Mouse (Mus musculus) right cerebral cortex, adult 2 months (tissue): ENCODE data around the gene Wdhd1.

Source experiments
- DNase-seq, 2 experiments: peaks; one replicate each; pipeline ENCODE4 v3.0.0; 2021 to 2022; ENCODE audit warnings: low spot score in 2 of 2

Wdhd1 gene

DNA sequence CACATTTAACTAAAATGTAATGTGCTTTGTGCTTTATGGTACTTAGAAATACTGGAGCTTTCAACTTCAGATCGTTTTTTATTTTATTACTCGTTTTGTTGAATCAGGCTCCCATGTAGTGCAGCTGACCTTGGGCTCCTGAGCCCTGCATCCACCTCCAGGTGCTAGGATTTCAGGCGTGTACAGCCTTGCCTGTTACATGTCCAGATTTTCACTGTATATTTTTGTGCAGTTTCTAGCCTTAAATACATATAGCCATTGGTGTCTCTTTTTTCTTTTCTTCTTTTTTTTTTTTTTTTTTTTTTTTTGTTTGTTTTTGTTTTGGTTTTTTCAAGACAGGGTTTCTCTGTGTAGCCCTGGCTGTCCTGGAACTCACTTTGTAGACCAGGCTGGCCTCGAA lies 4.9 kb upstream of the Wdhd1 start:
- DNase-seq, result no peak

DNA sequence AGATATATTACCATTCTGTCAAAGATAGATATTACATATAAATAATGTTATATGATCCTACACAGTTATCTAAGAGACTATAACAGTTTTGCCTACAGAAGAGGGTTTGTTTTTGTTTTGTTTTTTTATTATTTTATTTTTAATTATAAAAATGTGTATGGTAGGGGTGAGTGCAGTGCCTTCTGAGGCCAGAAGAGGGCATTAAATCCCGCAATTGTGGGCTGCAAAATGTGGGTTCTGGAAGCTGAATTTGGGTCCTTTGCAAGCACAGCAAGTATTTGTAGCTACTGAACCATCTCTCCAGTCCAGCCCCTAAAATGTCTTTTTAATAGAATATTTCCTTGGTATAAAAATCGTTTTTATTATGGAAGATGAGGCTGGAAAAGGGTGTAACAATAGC lies 2.4 kb upstream of the Wdhd1 start:
- DNase-seq, result no peak

DNA sequence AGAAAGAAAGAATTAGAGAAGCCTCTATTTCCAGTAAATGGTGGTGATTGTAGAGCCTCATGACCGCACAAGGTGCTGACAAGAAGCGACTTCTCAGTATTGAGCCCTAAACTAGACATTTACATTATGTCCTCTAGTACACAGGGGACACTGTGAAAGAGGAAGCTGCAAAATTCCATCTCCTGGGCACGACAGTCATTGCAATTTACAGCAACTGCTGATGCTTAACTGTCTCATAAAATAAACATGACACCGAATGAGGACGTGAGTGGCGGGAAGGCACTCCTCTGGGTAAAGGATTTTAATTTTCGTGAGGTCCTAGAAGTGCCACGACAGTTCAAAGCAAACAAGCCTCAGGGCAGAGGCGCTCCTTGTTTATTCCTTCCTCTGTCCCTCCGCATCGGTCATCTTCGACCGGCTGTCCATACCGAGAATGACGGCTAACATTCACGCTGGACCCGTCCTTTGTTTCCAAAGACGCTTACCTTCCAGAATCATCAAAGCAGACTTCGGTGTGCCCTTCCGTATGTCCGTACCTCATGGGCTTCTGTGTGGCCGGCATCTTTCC lies 537 bp downstream of the Wdhd1 start:
- peak in 1 of 2 experiments; percentile 27 for DNase-seq

DNA sequence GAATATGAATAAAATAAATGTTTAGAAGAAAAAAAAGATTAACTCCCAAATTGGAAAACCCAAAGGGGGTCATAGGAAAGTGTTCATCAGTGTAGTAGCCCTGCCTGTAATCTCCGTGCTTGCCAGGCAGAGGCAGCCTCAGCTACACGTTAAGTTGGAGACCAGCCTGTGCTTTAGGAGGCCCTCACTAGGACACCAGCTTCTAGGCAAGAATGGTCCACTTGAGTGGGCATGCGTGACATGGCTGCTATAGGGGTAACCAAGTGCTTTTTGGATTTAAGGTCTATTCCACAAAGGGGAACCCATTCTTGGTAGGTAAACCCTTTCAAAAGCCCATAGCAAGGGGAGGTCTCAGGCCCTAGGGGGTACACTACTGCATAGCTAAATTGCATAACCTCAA lies 1.2 kb downstream of the Wdhd1 start:
- DNase-seq, result no peak

DNA sequence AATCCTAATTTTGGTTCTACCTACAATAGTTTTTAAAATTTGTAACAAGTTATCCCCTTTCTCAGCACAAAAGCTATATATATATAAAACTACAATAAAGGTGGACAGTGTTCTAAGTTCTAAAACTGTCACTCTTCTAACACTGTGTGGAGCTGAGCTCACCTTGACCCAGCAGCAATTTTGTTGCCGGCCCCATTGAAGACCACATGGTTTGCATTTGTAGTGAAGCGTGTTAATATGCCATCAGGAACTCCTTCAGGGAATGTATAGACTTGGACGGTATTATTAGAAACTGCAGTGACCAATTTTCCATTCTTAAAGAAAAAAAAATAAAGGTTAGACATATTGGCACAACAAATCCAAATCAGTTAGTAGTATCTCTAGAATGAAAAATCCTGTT lies 2.9 kb downstream of the Wdhd1 start:
- no peak for DNase-seq

DNA sequence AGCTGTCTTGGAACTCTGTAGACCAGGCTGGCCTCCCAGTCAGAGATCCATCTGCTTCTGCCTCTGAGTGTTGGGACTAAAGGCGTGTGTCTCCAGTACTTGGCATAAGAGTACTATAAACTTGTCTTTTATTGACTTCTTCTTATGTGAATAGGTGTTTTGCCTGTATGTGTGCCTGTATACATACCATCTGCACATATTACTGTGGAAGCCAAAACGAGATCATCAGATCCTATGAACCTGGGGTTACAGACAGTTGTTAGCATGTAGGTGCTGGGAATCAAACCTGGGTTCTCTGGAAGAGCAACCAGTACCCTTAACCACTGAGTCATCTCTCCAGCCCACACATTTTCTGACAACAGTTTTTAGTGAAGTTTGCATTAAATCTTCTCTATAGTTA lies 7.0 kb downstream of the Wdhd1 start:
- no peak for DNase-seq

DNA sequence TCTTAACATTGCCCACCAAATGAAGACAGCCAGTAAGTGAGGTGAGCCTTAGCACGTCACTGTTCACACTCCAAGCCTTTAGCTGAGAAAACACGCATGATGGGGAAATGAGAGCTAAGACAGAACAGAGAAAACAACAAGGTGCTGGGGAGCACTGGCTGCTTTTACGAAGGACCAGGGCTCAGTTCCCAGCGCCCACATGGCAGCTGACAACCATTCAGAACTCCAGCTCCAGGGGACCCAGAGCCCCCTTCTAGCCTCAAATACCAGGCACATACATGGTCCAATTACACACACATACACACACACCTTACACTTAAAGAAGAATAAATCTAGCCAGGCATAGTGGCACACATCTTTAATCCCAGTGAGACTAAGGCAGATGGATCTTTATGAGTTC lies 7.6 kb downstream of the Wdhd1 start:
- DNase-seq, result no peak

DNA sequence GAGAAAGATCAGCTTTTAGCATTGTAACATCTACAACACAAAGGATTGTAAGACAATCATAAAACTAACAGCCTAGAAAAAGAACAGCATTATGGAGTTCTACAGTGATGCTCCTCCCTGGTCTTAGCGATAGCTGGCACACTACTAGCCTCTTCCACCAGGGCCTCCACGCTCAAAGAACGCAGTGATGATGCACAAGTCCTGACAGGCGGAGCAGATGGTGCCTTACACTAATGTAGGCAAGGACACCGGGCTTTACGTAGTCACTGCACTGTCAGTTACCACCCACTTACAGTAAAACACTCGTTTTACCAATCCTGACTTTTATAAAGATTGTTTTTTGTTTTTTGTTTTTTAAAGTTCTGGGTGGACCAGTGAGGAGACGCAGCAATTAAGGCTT lies 10.8 kb downstream of the Wdhd1 start:
- no peak for DNase-seq

DNA sequence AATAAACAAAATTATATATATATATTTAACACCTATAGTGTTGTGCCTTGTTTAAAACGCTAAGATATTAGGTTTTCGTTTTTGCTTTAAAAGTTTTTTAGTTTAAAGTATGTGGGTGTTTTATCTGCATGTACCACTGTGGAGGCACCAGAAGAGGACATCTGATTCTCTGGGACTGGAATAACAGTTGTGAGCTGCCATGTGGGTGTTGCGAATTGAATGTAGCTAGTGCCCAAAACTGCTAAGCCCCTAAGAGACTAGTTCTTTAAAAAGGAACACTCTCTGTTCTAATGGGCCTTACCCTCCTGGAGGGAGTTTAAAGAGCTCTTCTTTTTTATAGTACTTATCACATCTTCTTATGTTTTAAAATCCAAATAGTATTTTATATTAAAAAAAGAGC lies 11.8 kb downstream of the Wdhd1 start:
- peak; percentile 26 to 49 for DNase-seq

DNA sequence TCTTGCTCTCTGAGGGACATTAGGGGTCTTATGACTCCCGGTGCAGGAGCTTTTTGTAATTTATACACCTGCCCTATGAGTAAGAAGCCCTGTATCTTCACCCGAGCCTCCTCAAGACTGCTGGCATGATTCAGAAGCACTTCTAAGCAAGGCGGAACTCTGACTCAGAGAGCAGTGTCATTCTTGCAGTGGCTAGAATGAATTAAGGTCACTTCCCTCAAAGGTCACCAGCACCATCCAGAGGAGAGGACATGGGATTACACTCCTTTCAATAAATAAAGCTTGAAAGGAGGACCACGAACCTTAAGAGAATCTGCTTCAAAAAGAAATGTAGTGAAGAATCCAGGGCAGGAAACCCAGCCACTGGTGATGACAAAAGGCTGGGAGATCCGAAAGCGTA lies 26.8 kb downstream of the Wdhd1 start:
- DNase-seq, result no peak

DNA sequence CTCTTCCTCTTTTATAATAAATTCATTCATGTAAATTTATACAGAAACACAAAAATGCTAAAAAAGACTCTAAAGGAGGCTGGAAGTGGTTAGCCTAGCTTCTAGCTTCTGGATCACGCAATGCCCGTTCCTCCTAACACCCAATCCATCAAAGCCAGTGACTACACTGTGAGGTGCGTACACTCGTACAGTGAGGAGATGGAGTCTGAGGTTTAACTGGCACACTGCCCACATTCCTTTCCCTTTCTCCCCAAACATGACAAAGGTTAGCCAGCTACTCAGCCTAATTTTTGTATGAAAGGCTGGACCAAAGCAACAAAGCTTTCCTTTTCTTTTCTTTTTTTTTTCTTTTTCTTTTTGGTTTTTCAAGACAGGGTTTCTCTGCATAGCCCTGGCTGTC lies 33.9 kb downstream of the Wdhd1 start:
- no peak for DNase-seq

DNA sequence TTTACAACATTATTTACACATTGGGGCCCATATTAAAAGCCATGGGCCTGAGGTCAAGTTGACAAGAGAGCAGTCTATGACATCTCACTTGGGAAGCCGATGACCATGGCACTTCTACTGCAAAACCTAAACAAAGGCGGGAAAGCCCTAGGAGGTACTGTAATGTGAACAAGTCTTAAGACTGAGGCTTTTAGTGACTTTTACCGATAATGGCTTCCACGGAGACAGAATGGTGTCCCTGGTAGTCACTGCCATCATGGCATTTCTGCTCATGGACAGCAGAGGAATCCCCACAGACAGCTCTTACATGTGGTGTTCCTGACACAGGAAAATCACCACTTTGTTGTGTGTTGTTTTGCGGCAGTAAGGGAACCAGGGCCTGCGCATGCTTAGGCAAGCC lies 35.6 kb downstream of the Wdhd1 start:
- DNase-seq, result no peak

DNA sequence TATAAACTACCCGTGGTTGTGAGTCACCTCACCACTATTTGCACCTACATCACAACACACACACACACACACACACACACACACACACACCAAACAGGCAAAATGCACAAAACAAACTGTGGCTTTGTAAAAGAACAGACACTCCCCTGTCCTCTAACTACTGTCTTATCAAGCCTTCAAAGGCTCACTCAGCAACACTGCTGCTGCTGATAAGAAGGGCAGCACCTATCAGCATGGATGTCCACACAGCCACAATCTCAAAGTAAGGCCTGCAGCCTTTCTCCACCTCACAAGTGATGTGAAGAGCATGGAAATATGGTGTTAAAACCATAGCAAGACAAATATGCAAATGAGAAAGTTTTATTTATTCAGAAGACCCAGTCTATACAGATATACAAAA lies 36.1 kb downstream of the Wdhd1 start:
- DNase-seq, result no peak

DNA sequence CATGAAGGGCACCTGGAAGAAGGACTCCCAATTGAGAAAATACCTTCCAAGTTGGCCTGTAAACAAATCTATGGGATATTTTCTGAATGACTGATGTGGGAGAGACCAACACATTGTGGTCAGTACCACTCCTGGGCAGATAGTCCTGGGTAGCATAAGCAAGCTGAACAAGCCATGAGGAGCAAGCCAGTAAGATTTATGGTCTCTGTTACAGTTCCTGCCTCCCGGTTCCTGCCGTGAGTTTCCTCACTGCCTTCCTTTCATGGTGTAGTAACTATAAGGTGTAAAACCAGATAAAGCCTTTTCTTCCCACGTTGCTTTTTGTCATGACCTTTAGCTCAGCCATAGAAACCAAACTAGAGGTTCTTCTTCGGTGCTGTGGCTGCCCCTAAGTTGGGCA lies 39.4 kb downstream of the Wdhd1 start:
- no peak for DNase-seq

DNA sequence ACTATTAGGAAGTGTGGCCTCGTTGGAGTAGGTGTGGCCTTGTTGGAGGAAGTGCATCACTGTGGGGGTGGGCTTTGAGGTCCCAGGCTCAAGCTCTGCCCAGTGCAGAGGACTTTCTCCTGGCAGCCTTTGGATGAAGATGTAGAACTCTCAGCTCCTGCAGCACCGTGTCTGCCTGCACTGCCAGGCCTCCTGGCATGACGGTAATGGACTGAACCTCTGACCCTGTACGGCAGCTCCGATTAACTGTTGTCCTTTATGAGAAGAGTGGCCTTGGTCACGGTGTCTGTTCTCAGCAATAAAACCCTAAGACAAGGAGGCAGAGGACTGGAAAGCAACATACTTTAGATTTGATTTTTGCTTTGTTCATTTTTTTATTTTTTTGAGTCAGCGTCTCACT lies 40.2 kb downstream of the Wdhd1 start:
- DNase-seq, result no peak

DNA sequence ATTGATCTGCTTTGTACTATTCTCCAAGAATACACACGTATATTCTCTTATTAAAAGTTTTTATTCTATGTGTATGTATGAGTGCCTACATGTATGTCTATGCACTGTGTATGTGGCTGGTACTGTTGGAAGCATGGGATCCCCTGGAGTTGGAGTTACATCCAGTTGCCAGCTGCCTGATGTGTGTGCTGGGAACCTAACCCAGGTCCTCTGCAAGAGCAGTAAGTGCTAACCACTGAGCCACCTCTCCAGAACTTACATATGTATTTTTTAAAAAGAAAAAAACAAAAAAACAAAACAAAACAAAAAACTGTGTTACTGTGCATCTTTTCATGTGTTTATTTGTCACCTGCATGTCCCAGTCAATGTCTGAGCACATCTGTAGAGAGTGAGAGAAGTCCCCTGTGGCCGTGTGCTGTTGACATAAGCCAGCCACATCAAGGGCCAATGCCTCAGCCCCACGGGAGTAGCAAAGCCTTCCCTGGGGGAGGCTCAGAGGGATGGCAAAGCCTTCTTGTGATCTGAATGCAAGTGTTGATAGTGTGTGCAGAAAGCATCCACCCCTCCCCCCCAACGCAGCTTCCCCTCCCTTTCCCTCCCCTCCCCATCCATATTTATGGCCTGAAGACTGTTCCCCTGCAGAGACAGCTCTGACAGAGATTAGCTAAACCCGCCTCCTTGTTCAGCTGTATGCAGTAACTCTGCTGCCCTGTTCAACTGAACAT lies 42.0 kb downstream of the Wdhd1 start:
- DNase-seq, result no peak

DNA sequence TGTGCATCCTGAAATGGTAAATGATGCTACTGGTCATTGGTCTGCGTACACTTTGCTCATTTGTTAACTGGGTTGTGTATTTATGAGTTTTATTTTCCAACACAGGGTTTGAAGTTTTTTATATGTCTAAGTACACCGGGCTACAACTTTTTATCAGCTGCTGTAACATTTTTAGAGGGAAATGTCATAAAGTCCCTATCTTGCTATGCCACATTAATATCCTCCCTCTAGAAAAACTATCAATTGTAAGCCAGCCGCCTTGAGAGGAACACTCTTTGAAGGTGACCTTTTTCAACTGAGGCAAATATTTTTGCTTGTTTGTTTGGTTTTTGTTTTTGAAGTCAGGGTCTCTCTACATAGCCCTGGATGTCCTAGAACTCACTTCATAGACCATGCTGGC lies 42.6 kb downstream of the Wdhd1 start:
- DNase-seq, result no peak

DNA sequence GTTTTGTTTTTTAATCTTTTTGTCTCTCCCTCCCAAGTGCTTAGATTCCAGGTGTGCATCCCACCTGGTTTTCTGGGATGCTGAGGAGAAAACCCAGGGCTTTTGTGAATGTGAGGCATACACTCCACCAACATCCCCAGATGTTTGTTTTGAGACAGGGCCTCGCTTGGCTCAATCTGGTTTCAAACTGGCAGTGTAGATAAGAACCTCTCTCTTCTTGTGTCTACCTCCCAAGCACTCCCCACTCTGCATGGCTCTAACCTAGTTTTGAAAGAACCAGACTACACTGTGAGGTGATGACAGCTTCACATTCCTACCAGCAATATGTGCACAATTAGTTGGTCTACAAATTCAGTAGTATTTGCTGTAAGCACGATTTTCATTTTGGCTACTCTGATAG lies 43.1 kb downstream of the Wdhd1 start:
- no peak for DNase-seq

DNA sequence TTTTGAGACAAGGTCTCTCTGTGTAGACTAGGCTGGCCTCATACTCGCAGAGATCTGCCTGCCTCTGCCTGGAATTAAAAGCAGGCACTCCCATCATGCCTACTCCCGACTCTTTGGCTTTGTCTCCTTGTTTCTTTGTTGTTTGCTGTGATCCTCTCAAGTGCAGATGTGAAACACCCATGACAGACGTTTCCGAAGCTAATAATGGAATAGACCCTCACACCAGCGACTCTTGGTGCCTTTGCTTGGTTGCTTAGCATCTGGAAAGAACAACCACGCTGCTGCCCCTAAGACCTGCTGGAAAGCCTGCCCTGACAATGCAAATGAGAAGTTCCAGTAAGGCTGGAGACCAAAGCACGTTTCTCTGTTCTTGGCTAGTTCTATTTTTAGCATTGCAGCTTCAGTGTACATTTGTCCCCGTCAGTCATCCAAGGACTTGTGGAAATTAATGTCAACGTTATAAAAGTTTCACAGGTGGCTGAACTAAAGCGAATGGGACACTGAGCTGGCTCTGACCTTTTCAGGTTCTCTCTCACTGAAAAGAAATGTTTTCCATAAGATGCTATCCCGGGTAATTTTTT lies 46.8 kb downstream of the Wdhd1 start:
- DNase-seq, result no peak

DNA sequence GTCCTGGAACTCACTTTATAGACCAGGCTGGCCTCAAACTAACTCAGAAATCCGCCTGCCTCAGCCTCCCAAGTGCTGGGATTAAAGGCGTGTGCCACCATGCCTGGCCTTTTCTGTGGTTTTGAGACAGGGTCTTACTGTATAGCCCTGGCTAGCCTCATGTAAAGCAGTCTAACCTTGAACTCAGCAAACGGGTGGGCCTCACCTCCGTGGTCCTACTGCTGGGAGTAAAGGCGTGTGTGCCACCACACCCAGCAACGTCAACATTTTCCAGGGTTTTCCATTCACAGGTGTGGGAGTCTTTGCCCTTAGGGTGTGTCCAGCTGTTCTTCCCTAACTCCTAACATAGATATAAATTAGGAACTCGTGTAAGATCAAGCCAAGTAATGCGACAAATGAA lies 50.7 kb downstream of the Wdhd1 start:
- no peak for DNase-seq

DNA sequence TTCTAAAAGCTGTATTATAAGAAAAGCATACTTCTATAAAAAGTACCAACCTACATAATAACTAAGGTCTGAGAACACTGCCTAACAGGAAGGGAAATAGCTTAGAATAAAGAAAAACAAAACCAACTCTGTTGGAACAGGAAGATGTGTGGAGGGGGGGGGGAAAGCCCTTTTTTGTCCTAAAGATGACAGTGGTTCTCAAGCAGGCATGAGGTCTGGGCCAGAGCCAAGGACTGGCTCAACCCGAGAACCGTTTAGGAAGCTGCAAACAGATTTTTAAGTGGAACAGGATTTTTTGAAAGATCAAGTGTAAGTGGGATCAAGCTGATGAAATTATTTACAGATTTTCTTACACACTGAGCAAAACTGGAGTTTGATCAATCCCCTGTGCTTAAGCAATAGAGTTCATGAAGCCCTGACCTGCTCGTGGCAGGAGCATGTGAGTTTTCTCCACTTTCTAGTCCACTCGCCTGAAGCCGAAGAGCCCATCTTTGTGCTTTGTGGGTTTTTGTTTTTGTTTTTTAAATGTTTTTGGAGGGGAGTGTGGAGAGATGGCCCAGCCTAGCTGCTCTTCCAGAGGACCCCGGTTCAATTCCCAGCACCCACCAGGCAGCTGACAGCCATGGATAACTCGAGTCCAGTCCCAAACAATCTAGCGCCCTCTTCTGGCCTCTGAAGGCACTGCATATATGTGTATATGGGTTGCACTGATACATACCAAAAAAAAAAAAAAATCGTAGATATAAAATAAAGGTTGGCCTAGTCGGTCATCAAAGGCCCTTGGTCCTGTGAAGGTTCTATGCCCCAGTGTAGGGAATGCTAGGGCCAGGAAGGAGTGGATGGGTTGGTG lies 52.0 kb downstream of the Wdhd1 start:
- no peak for DNase-seq

DNA sequence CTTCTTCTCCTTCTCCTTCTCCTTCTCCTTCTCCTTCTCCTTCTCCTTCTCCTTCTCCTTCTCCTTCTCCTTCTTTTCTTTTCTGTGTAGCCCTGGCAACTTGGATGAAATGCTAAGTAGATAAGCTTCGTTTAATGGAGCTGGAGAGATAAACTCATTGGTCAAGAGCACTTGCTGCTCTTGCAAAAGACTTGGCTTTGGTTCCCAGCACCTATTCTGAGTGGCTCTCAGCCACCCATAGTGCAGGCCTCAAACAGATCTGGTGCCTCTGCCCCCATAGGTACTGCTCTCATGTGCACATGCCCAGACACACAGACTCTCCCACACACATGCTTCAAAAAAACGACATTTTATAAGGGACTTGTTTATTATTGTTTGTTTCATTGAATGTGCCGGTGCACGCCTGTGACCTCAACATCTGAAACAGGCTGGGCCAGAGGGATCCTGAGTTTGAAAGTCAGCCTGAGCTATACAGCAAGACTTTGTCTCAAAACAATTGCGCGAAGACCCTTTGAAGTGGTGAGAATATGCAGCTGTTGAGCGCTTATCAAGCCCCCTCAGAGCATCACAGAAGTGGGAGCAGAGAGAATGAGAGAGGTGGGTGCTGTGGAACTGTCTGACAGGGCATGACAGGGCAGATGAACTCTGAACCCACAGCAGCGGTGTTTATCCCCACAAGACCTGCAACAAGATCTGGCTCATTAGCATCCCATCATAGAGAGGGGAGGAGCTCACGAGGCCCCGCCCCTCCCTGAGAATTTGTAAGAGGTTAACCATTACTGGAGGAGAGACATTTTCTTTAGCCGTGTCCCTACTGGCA lies 53.8 kb downstream of the Wdhd1 start:
- no peak for DNase-seq
